Mouse (Mus musculus) frontal cortex, postnatal 25 days (tissue): ENCODE data around the gene Ndufs2.
A peak's percentile ranks its signal among the peaks of the same experiment; 100 is the strongest.

Experiments
- DNase-seq, 2 experiments: peaks; one replicate each; pipeline ENCODE4 v3.0.0; 2022; ENCODE audit warnings: low spot score in 2 of 2

The Ndufs2 gene

DNA sequence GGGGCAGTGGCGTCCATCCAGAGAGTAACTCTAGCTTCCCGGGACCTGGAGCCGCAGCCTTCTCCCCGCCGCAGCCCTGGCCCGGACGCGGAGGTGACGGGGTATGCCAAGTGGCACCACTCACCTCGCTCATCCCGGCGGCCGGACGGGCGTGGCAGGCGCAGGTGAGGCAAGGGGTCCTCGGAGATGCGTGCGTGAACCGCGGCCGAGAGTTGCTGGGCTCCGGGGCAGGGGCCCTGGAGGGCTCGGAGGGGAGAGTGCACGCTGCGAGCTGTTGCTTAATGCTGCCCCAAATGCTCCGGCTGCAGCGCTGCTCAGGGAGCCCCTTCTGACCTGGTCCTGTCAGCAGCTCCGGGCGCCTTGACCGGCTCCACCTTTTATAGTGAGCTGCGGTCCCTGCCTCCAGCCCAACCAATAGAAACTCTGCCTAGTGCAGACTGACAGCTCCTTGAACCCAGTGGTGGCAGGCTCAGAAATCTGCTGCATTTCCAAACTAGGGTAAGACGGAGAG, 55.2 kb downstream of the Ndufs2 start, which contains the start of gene Pcp4l1:
Gene Pcp4l1, minus strand, starts transcription at position 382 of the 511 bp plus-strand sequence.
- DNase-seq = peak in 1 of 2 experiments; percentile 56

GRCm38 (mm10) chr1:171195046-171195822, 56.0 kb downstream of the Ndufs2 start:
- no peak for DNase-seq

DNA sequence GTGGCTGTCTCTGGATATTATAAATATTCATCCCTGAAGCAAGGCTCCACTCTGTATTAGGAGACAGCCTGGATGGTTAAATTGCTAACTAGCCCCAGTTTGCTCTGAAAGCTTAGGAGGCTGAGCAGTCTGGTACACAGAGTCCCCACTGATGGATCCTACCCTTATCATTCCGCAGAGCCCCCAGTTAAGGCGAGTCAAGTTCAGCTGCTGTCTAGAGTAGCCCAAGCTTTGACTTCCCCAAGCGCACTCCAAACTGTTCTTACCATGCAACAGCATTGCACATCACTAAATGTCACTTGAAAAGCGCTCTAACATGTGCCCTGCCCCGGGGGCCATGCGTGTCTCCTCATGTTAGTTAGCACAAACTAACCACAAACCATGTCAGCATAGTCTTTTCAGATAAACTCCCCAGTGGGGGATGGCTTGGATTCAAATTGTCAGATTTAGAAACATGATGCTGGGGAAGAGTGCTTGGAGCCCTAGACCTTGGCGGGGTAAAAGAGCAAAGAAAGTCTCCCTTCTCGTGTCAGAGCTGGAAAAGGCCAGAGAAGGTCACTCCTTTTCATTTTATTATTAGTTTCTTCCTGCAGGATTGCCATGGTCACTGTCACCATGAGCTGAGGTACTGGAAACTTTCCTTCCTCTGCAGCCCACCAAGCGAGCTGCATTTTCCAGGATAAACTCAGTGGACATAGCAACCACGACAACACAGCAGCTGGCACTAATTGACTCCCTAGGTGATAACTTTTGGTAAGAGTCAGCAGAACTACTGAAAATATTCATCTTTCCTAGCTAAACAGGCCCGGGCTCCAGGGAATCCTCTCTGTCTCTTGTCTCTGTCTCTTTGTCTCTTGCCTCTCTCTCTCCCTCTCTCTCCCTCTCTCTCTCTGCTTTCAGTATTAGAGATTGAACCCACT, 57.0 kb downstream of the Ndufs2 start:
- no peak for DNase-seq

GRCm38 (mm10) chr1:171193093-171193840, 57.9 kb downstream of the Ndufs2 start:
- DNase-seq = no peak

DNA sequence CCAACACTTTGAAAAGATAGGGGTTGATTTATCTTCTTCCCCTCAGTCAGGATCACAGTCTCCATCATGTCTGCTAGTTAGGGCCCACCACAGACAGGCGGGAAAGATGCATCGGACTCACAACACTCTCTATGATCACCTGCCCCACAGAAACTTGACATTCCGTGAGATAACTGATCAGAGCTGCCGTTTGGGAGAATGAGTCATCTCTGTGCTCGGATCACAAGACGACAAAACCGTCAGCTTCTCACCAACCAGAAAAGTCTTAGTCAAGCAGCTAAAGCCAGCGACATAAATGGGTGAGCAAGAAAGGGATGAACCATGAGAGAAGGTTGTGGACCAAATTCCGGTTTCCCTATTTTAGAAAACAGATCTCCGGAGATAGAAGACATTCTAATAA, 58.9 kb downstream of the Ndufs2 start:
- no peak for DNase-seq

- no peak for DNase-seq
Measured at GRCm38 (mm10) chr1:171190832-171191231, 60.4 kb downstream of the Ndufs2 start.

DNA sequence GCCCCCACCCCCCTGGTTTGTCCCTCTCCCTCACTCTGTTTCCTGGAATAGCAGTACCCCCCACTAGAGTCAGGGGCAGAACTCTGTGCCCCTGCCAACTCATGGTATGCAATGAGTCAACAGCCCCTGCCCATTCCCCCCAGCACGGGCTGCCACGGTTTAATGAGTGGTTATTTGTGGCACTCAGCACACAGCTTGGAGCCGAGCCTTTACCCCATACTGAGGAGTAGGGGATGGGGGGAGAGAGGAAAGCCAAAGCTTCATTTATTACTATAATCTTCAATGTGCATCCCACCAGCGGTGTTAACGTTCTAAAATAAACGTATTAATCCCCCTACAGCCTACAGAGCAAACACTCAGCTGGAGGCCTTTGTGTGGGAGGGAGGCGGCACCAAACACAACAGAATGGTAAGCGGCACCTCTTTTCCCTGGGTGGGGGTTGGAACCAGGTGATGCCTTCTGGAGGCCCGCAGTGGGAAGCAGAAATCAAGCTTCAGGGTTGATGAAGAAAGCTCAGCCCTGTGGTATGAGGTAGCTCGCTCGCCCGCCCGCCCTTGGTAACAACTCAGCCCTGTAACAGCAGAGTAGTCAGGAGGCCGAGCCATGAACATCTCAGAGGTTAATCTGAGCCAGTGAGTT, 61.6 kb downstream of the Ndufs2 start:
- no peak for DNase-seq

DNA sequence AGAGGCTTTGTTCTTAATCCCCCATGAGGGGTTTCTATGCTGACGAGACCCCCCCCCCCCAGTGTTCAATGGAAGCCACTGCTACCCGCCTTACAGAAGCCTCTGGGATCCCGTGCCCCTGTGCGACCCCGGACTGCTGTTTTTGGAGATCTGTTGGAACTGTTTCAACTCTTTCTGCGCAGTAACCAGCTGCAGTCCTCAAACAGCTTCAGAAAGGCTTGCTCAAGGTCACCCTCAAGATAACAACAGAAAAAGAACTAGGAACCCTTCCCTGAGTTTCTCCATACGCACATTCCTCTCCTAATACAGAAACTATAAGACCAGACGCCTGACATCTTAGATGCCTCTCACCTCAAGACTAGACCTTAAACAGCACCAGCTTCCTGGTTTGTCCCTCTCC, 62.1 kb downstream of the Ndufs2 start:
- no peak for DNase-seq

DNA sequence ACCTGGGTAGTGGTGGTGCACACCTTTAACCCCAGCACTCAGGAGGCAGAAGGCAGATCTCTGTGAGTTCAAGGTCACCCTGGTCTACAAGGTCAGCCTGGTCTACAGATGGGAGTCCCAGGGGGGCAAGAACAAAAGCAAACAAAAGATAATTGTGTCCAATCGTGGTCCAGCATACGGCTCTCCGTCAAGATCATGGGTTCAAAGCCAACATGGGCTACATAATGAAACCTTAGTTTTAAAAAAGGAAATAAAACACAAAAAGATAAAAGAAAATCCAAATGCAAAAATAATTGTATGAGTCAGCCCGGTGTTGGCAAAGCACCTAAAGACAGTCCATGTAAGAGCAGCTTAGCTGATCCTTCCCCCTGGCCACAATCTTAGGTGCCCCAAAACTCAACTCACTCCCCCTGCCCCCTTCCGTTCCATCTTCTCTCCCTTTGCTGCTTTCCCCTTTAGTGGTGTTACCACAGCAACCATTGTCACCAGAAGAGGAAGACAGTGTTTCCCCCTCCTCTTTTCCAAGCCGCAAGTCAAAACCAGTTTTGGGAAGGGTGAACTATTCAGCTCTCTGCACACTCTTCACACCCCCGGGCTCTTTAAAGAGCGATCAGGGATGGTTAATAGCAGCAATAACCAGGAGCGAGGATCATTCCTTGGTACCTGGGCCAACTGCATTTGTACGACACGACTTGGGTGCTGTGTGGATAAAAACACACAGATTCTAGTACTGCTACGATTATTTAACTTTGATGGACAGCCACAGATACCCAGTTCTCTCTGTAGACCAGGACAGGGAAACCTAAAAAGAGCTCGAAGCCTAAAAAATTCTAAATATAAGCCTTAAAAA, 63.1 kb downstream of the Ndufs2 start:
- no peak for DNase-seq

DNA sequence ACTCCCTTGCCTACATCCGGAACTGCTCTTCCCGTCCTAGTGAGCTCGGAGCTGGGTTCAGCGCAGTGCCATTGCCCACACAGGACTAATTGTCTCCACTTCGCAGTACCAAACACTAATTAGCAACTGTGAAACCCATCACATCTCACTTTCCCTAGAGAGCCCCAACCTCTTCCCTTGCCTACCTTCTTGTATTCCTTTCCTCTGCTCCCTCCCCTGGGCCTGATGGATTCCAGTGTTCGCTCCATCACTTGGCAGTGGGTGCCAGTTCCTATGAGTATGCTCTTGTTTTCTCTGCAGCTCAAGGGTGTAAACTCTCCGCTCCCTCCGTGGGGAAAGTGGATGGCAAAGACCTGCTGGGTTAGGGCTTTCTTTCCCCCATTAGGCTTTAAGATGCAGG, 65.5 kb downstream of the Ndufs2 start:
- DNase-seq = no peak
